Mouse (Mus musculus) left cerebral cortex, postnatal 10 days (tissue): ENCODE results near the gene Mitd1. TPM values are rescaled to one million over a fixed set of nuclear protein-coding genes. Genes with fewer than 3 reads are reported as not detected.

Experiments
- DNase-seq, 2 experiments: peaks; one replicate each; pipeline ENCODE4 v3.0.0; 2021 to 2022; ENCODE audit warnings: low spot score in 2 of 2, mixed read lengths in 1 of 2; ENCODE audit errors: extremely low spot score in 1 of 2
- intact Hi-C: fragments of 180-260 bp; cut with DNase I; formaldehyde crosslinking; loops from one replicate; pipeline ENCODE4 v1.15.1; 2025
- total RNA-seq, 2 experiments: library from RNA; stranded (reverse); gene quantifications; 2 replicates each; pipeline ENCODE4 v1.2.3; 2021

Mitd1 gene
- 1 to 10 TPM; 8.3 to 9.2 TPM for total RNA-seq

GRCm38 (mm10) chr1:37890025-37890652 lies at the start of gene Mitd1, which contains the start of gene Mrpl30:
Gene Mitd1 (minus strand): TSS chr1:37890411.
Gene Mrpl30 (plus strand): TSS chr1:37890477.
- DNase-seq, result peak; percentile 90 to 92
- intact Hi-C loops, result loop anchor here (2.0 kb wide), 1 partner anchor 107 kb away; the partner anchor contains the start of gene Txndc9

GRCm38 (mm10) chr1:37931806-37932205 lies 41.6 kb upstream of the Mitd1 start:
- DNase-seq, result no peak
- intact Hi-C loops, result no loop called here

- no peak for DNase-seq
- intact Hi-C loops, result loop anchor here (10.0 kb wide), 1 partner anchor 49 kb away; no protein-coding TSS in a partner anchor
Observed at GRCm38 (mm10) chr1:37925971-37926370, 35.8 kb upstream of the Mitd1 start.

- intact Hi-C loops, result loop anchor here (10.0 kb wide), 1 partner anchor 52 kb away; no protein-coding TSS in a partner anchor
- no peak for DNase-seq
Observed at GRCm38 (mm10) chr1:37922536-37922935, 32.3 kb upstream of the Mitd1 start.

GRCm38 (mm10) chr1:37918096-37918495 lies 27.9 kb upstream of the Mitd1 start:
- intact Hi-C loops, result no loop called here
- no peak for DNase-seq

- intact Hi-C loops, result no loop called here
- DNase-seq, result no peak
Observed at GRCm38 (mm10) chr1:37917666-37918065, 27.5 kb upstream of the Mitd1 start.

- intact Hi-C loops, result no loop called here
- no peak for DNase-seq
Observed at GRCm38 (mm10) chr1:37916393-37916792, 26.2 kb upstream of the Mitd1 start, which contains the start of gene Lyg2. Gene Lyg2 (minus strand): TSS chr1:37916493.

- no peak for DNase-seq
- intact Hi-C loops, result no loop called here
Observed at GRCm38 (mm10) chr1:37912751-37913150, 22.5 kb upstream of the Mitd1 start.

- peak in 1 of 2 experiments; percentile 51 for DNase-seq
- intact Hi-C loops, result loop anchor here (1.0 kb wide), 1 partner anchor 82 kb away; no protein-coding TSS in a partner anchor
Observed at GRCm38 (mm10) chr1:37903178-37903577, 13.0 kb upstream of the Mitd1 start.

GRCm38 (mm10) chr1:37900288-37900687 lies 10.1 kb upstream of the Mitd1 start:
- DNase-seq, result no peak
- intact Hi-C loops, result no loop called here

GRCm38 (mm10) chr1:37899816-37900215 lies 9.6 kb upstream of the Mitd1 start:
- intact Hi-C loops, result no loop called here
- no peak for DNase-seq

GRCm38 (mm10) chr1:37894606-37895005 lies 4.4 kb upstream of the Mitd1 start:
- DNase-seq, result no peak
- intact Hi-C loops, result no loop called here

GRCm38 (mm10) chr1:37891400-37891799 lies 1.2 kb upstream of the Mitd1 start:
- intact Hi-C loops, result loop anchor here (2.0 kb wide), 1 partner anchor 105 kb away; the partner anchor contains the start of gene Txndc9
- DNase-seq, result no peak

GRCm38 (mm10) chr1:37889206-37889605 lies 1.0 kb downstream of the Mitd1 start:
- DNase-seq, result no peak
- intact Hi-C loops, result no loop called here

GRCm38 (mm10) chr1:37884451-37884850 lies 5.8 kb downstream of the Mitd1 start:
- DNase-seq, result no peak
- intact Hi-C loops, result no loop called here

- intact Hi-C loops, result no loop called here
- no peak for DNase-seq
Observed at GRCm38 (mm10) chr1:37883411-37883810, 6.8 kb downstream of the Mitd1 start.

GRCm38 (mm10) chr1:37877736-37878460 lies 12.3 kb downstream of the Mitd1 start:
- intact Hi-C loops, result no loop called here
- no peak for DNase-seq

GRCm38 (mm10) chr1:37873157-37873556 lies 17.1 kb downstream of the Mitd1 start:
- DNase-seq, result no peak
- intact Hi-C loops, result no loop called here

GRCm38 (mm10) chr1:37872131-37873067 lies 17.8 kb downstream of the Mitd1 start:
- DNase-seq, result peak; percentile 82 to 86

More at GRCm38 (mm10) chr1:37872131-37873067, 17.8 kb downstream of the Mitd1 start:
- intact Hi-C loops, result no loop called here
